Mouse (Mus musculus) lung, embryonic 14.5 days (tissue): ENCODE measurements around the gene Cdh9. TPM values are rescaled to one million over a fixed set of nuclear protein-coding genes. Genes with fewer than 3 reads are reported as not detected.

Experiments used
- ATAC-seq: fragments of 200-750 bp; cut with Nextera tagmentation; 2 replicates; pipeline ENCODE4 v1.8.0; 2017; ENCODE audit warnings: mild to moderate bottlenecking, moderate TSS enrichment, moderate library complexity; ENCODE audit not compliant: insufficient read depth
- DNase-seq: peaks from one replicate; pipeline ENCODE4 v3.0.0-alpha.2; 2015
- H3K27ac ChIP-seq: fragments of 300-500 bp; sonication (generic); 2 replicates; pipeline ENCODE4 v1.5.1; 2014; ENCODE audit warnings: low read depth, mild to moderate bottlenecking, moderate library complexity
- H3K27me3 ChIP-seq: fragments of 300-500 bp; sonication (generic); 2 replicates; pipeline ENCODE4 v1.6.1; 2014; ENCODE audit warnings: low read length, control low read depth; ENCODE audit not compliant: insufficient read depth
- H3K36me3 ChIP-seq: fragments of 300-500 bp; sonication (generic); 2 replicates; pipeline ENCODE4 v1.6.1; 2014; ENCODE audit warnings: control low read depth; ENCODE audit not compliant: insufficient read depth
- H3K4me1 ChIP-seq: fragments of 300-500 bp; sonication (generic); 2 replicates; pipeline ENCODE4 v1.6.1; 2014; ENCODE audit warnings: antibody characterized with exemption, control low read depth; ENCODE audit not compliant: insufficient read depth
- H3K4me2 ChIP-seq: fragments of 300-500 bp; sonication (generic); 2 replicates; pipeline ENCODE4 v1.6.1; 2014; ENCODE audit warnings: mild to moderate bottlenecking
- H3K4me3 ChIP-seq: fragments of 300-500 bp; sonication (generic); 2 replicates; pipeline ENCODE4 v1.5.1; 2014; ENCODE audit warnings: low read depth, low read length
- H3K9ac ChIP-seq: fragments of 300-500 bp; sonication (generic); 2 replicates; pipeline ENCODE4 v1.6.1; 2014
- H3K9me3 ChIP-seq: fragments of 300-500 bp; sonication (generic); 2 replicates; pipeline ENCODE4 v1.6.1; 2016; ENCODE audit warnings: low read depth, low read length, control low read depth
- CTCF ChIP-seq: IDR thresholded peaks from 2 replicates; pipeline ENCODE4 v1.5.1; 2016; ENCODE audit warnings: antibody characterized with exemption, low read depth
- WGBS: fragments of 180-500 bp; shearing (Covaris S2); extraction: QIAGEN DNeasy Blood & Tissue Kit; methylation state at CpG from one replicate; pipeline ENCODE4 v1.1.7; 2014; 5-methylcytosine and 5-hydroxymethylcytosine counted together
- polyA plus RNA-seq: library from polyadenylated mRNA; unstranded; fragments of >200 nt; fragmentation: Nextera tagmentation; extraction: Ambion mirVana; gene quantifications from 2 replicates; pipeline ENCODE4 v1.2.1, GENCODE M21; 2014

Gene Cdh9
- not detected in 2 replicates for polyA plus RNA-seq

DNA sequence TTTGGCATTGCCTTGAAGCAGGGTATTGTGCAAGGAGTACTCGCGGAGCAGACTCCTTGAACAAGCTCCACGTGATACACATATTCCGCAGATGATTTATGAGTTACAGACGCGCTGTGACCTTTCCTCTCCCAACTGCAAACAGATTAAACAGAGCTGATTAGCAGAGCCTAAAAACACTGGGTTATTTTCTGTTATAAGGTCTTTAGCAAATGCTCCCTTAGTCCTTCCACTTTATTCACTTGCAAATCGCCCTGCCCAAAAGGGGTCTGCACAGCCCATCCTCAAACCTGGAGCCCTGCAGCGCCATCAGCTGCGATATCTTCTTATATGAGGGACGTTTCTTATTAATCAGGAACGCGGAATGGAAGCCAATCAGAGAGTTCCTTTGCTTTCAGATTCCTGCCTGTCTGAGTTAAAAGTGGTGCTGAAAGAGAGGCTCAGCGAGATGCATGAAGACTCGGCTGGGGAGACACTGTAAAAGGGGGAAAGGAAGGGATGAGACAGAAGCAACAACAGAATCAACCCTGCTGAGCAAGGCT lies at the start of gene Cdh9:
TSS of gene Cdh9 (plus strand) at position 287 of the 542 bp plus-strand sequence.
- no peaks in the 10 kb centered on the region for H3K9me3 ChIP-seq
- ATAC-seq: no peak
- H3K9ac ChIP-seq: no peak within 1 kb of the TSS
- WGBS: 4% methylated on average over 14 of the region's 14 CpGs
- H3K4me3 ChIP-seq: no peak within 1 kb of the TSS; the same call in 1 of the 2 replicates
- TF ChIP-seq CTCF: no peak
- no peak within 1 kb of the TSS for H3K27ac ChIP-seq
- H3K36me3 ChIP-seq: no peaks in the 10 kb centered on the region
- H3K4me1 ChIP-seq: no peaks in the 10 kb centered on the region
- no peaks in the 10 kb centered on the region for H3K27me3 ChIP-seq
- peak; percentile 27 for DNase-seq
- peak within 1 kb of the TSS; percentile 46 for H3K4me2 ChIP-seq

DNA sequence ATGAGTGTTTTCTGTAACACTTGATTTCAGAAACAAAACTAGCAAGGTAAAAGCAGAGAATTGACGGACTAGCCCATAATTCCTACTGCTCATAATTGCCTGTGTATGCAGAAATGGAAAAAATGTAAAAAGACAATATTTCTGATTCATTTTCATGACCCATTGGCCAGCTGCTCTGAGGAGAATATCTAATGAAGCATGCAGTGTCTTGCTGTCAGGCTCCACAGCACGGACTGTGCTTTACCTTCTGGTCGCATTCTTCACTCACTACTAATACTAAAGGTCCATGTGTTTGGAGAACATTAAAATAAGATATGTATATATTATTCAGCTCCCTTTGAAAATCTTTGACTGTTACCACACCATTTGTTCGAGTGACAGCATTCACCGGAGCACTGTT lies 49.5 kb upstream of the Cdh9 start:
- no peak overlapping the region for H3K4me3 ChIP-seq
- no peak overlapping the region for H3K9ac ChIP-seq
- H3K9me3 ChIP-seq: no peaks in the 10 kb centered on the region
- no peaks in the 10 kb centered on the region for H3K4me1 ChIP-seq
- DNase-seq (no peak), ATAC-seq (no peak)
- no peak overlapping the region for H3K27ac ChIP-seq
- 76% methylated on average over 5 of the region's 5 CpGs for WGBS
- TF ChIP-seq CTCF: no peak
- H3K4me2 ChIP-seq: no peak overlapping the region
- no peaks in the 10 kb centered on the region for H3K36me3 ChIP-seq
- no peaks in the 10 kb centered on the region for H3K27me3 ChIP-seq

DNA sequence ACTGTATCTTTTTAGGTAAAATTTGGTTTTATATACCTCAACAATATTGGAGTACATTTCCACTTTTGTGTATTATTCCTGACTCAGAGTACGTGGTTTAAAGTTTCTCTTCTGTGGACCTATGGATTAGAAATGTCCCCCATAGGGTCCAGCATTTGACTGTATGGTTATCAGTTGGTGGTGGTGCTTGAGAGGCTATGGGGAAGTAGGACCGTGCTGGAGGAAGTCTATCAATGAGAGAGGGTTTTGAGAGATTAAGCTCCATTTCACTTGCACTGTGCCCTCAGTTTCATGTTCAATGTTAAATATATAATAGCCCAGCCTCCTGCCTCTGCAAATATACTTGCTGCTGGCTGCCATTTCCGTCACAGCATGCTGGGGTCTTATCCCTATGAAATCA lies 28.7 kb upstream of the Cdh9 start:
- no peak for ATAC-seq

DNA sequence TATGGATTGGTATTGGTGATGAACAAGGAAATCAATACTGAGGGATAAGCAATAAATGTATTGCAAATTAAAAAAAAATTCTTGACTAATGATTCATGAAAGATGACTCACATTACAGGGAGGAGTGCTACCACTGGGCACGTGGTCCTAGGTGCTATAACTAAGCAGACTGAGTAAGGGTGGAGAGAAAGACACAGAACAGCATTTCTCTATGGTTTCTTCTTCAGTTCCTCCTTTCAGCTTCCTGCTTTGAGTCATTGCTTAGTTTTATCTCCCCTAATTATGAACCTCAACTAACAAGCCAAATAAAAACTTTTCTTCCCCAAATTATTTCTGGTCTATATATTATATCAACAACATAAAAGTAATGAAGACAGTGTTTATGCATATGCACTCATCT lies 26.2 kb upstream of the Cdh9 start:
- Histone ChIP-seq H3K9ac (no peak overlapping the region), H3K9me3 (no peaks in the 10 kb centered on the region), H3K4me1 (no peaks in the 10 kb centered on the region), H3K27me3 (no peaks in the 10 kb centered on the region), H3K27ac (no peak overlapping the region), H3K4me2 (no peak overlapping the region), H3K36me3 (no peaks in the 10 kb centered on the region), H3K4me3 (no peak overlapping the region)
- WGBS: 58% methylated on average over 1 of the region's 1 CpGs
- no peak for DNase-seq
- ATAC-seq: no peak
- no peak for TF ChIP-seq CTCF

More for the DNA sequence above, 28.7 kb upstream of the Cdh9 start:
- Histone ChIP-seq H3K9me3 (no peaks in the 10 kb centered on the region), H3K9ac (no peak overlapping the region), H3K4me2 (no peak overlapping the region), H3K27me3 (no peaks in the 10 kb centered on the region), H3K4me1 (no peaks in the 10 kb centered on the region), H3K27ac (no peak overlapping the region), H3K4me3 (no peak overlapping the region), H3K36me3 (no peaks in the 10 kb centered on the region)
- DNase-seq: no peak
- 68% methylated on average over 3 of the region's 3 CpGs for WGBS
- TF ChIP-seq CTCF: no peak

DNA sequence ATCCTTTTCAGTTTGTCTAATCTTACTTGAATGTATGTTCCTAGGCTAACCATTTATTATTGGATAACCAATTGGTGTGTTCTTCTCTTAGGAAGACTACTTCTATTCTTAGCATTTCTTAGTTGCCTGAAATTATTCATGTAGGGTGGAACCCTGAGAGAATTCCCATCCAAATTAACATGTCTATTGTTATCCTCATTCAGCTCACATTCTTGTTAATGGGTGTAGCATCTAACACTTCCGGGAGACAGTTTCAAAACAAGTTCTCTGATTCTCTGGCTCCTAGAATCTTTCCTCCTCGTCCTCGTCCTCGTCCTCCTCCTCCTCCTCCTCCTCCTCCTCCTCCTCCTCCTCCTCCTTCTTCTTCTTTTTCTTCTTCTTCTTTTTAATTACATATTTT lies 10.5 kb downstream of the Cdh9 start:
- Histone ChIP-seq H3K9me3 (no peaks in the 10 kb centered on the region), H3K36me3 (no peaks in the 10 kb centered on the region), H3K4me2 (no peak overlapping the region), H3K4me1 (no peaks in the 10 kb centered on the region), H3K4me3 (no peak overlapping the region), H3K27me3 (no peaks in the 10 kb centered on the region), H3K9ac (no peak overlapping the region), H3K27ac (no peak overlapping the region)
- DNase-seq: no peak
- 69% methylated on average over 4 of the region's 4 CpGs for WGBS
- ATAC-seq: no peak
- TF ChIP-seq CTCF: no peak

DNA sequence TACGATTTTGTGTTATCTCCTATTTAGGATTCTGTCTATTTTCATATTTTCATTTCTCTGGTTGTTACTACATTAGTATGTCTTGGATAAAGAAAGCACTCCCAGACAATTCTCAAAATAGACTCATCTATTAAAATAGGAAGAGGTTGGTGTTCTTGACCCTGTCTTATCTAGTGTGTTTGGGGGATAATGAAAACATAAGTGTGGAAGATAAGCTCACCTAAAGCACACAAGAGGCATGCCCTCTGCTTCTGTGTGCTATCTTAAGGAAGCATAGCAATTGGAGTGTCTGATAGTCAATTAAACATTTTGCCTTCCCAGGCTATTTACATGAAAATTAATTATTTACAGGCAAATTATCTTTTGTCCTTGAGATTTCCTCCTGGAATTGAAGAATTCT lies 18.1 kb downstream of the Cdh9 start:
- WGBS: 70% methylated on average over 1 of the region's 1 CpGs
- no peak for ATAC-seq

DNA sequence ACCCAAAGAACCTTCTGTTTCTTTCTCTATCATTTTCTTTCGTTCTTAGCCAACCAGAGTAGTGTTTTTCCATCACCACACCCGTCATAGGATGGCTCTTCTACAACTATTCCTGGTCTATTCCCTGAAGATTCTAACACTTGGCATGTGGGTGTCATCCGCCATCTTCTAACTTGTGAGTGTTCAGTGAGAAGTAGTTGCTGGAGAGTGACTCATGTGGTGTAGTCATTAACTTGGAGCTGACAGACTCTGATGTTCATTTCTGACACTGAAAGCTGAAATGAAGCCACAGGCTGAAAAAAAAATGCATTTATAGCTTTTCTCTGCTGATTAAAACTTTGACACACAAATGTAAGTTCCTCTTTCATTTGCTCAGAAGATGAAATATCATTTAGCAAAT lies 34.7 kb downstream of the Cdh9 start:
- 82% methylated on average over 3 of the region's 3 CpGs for WGBS

More for the DNA sequence above, 18.1 kb downstream of the Cdh9 start:
- Histone ChIP-seq H3K27ac (no peak overlapping the region), H3K4me2 (no peak overlapping the region), H3K4me1 (no peaks in the 10 kb centered on the region), H3K9ac (no peak overlapping the region), H3K36me3 (no peaks in the 10 kb centered on the region), H3K27me3 (no peaks in the 10 kb centered on the region), H3K4me3 (no peak overlapping the region), H3K9me3 (no peaks in the 10 kb centered on the region)
- TF ChIP-seq CTCF: no peak
- DNase-seq: no peak

More for the DNA sequence above, 34.7 kb downstream of the Cdh9 start:
- no peak for DNase-seq
- H3K9ac ChIP-seq: no peak overlapping the region
- no peaks in the 10 kb centered on the region for H3K9me3 ChIP-seq
- ATAC-seq: no peak
- no peak overlapping the region for H3K4me2 ChIP-seq
- H3K4me1 ChIP-seq: no peaks in the 10 kb centered on the region
- H3K27me3 ChIP-seq: no peaks in the 10 kb centered on the region
- no peaks in the 10 kb centered on the region for H3K36me3 ChIP-seq
- no peak overlapping the region for H3K27ac ChIP-seq
- no peak overlapping the region for H3K4me3 ChIP-seq
- TF ChIP-seq CTCF: no peak
